In genomic region chrX:71981322-71981721, GRCm38 (mm10) we compare ENCODE assay signal across 18 mouse cellular contexts. TPM values are rescaled to one million over a fixed set of nuclear protein-coding genes. Genes with fewer than 3 reads are reported as not detected.
"Had no signal": no experiment of that assay in that cellular context is flagged by ENCODE, and none has a peak within 500 bp of the region (broad histone marks: within the 10 kb centered on the region; RNA-seq: fewer than 3 reads in every experiment).

No protein-coding gene starts in this region.

- H3K27ac ChIP-seq: layer of hippocampus, adult 2 months; limb, embryonic 12.5 days; liver, embryonic 13.5 days; midbrain, embryonic 13.5 days; stomach, embryonic 15.5 days had no signal

- H3K4me1 ChIP-seq: limb, embryonic 12.5 days; liver, embryonic 13.5 days; midbrain, embryonic 13.5 days; stomach, embryonic 15.5 days had no signal

- H3K9me3 ChIP-seq: limb, embryonic 12.5 days; liver, embryonic 13.5 days; midbrain, embryonic 13.5 days; stomach, embryonic 15.5 days had no signal

- H3K4me2 ChIP-seq: limb, embryonic 12.5 days; liver, embryonic 13.5 days; midbrain, embryonic 13.5 days; stomach, embryonic 15.5 days had no signal

- H3K36me3 ChIP-seq: limb, embryonic 12.5 days; liver, embryonic 13.5 days; midbrain, embryonic 13.5 days; stomach, embryonic 15.5 days had no signal

- DNase-seq: kidney, adult 9 months; kidney, postnatal 36 days; liver; liver, embryonic 13.5 days; liver, postnatal 0 days; right cerebral cortex, postnatal 14 days; thymus, adult 2 months; thymus, postnatal 25 days had no signal

- H3K4me3 ChIP-seq: layer of hippocampus, adult 2 months; limb, embryonic 12.5 days; liver, embryonic 13.5 days; midbrain, embryonic 13.5 days; stomach, embryonic 15.5 days had no signal

- ATAC-seq: intestine, postnatal 0 days; liver, postnatal 0 days; midbrain, embryonic 13.5 days had no signal

- H3K27me3 ChIP-seq: limb, embryonic 12.5 days; liver, embryonic 13.5 days; midbrain, embryonic 13.5 days; stomach, embryonic 15.5 days had no signal

- H3K9ac ChIP-seq: limb, embryonic 12.5 days; liver, embryonic 13.5 days; liver, postnatal 0 days; midbrain, embryonic 13.5 days; stomach, embryonic 15.5 days had no signal

RNA-seq across cellular contexts. Expression of gene Fate1, which starts 8.5 kb away (rescaled TPM):
- total RNA-seq: layer of hippocampus, adult 2 months; layer of hippocampus, postnatal 10 days; megakaryocyte progenitor cell, adult 5-6 weeks had no signal
- polyA plus RNA-seq: intestine, postnatal 0 days; limb, embryonic 12.5 days; liver, embryonic 13.5 days; liver, postnatal 0 days; midbrain, embryonic 13.5 days; midbrain, postnatal 0 days; spleen, adult 2 months; testis, adult 2 months; thymus, adult 2 months had no signal

RNA-seq across cellular contexts. Expression of gene Cnga2, which starts 10.3 kb away (rescaled TPM):
- total RNA-seq: megakaryocyte progenitor cell, adult 5-6 weeks had no signal
- polyA plus RNA-seq: intestine, postnatal 0 days; liver, postnatal 0 days; spleen, adult 2 months had no signal

RNA-seq across cellular contexts. Expression of gene Prrg3, which starts 18.9 kb away (rescaled TPM):
- total RNA-seq: megakaryocyte progenitor cell, adult 5-6 weeks had no signal
